Mouse (Mus musculus): ENCODE results near the gene Gm20388. TPM values are rescaled to one million over a fixed set of nuclear protein-coding genes. Genes with fewer than 3 reads are reported as not detected.
"Not testable (repeated sequence)": the region's sequence is repeated elsewhere in the genome, so short reads cannot be mapped to it uniquely, and the experiment has no call there.

Gm20388 gene
- polyA plus RNA-seq, 1 experiment from 2014 or later = 2.5 TPM

DNA sequence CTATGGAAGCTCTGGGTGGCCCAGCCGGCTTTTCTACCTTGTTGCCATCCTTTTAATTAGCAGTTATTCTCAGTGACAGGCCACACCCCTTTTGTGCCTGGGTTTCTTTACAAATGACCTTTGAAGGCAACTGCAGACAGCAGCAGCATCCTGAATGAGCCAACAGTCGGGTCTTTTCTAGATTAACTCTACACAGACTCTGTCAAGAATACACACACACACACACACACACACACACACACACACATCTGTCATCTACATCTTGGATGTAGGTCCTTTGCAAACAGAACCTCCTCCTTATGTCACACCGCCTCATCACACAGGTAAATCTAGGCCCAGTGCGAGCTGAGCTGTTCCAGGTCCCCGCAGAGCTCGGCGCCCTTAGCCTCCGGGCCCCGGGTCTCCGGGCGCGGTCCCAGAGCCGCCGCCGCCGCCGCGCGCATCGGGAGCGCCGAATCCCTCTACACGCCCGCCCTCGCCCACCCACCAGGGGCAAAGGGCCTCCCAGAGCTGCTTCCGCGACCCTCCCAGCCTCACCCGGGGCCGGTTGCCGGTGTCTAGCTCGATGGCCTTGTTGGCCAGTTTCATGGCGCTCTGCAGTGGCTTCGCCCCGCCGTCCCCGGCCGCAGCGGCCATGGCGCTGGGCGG lies 3342.9 kb downstream of the Gm20388 start:
- peak; percentile 39 for DNase-seq (ENCODE audit: low spot score)
- Histone ChIP-seq H3K27ac (peak overlapping the region; percentile 92), H3K36me3 (peaks cover 65% of the 10 kb centered on the region), H3K27me3 (ENCODE audit: low read depth, poor library complexity, severe bottlenecking) (no peaks in the 10 kb centered on the region), H3K9me3 (replicated peaks) (no peaks in the 10 kb centered on the region), H3K4me3 (peak overlapping the region; percentile 86), H3K4me1 (peaks cover 34% of the 10 kb centered on the region)
- WGBS = under 1% methylated on average over 35 of the region's 40 CpGs

DNA sequence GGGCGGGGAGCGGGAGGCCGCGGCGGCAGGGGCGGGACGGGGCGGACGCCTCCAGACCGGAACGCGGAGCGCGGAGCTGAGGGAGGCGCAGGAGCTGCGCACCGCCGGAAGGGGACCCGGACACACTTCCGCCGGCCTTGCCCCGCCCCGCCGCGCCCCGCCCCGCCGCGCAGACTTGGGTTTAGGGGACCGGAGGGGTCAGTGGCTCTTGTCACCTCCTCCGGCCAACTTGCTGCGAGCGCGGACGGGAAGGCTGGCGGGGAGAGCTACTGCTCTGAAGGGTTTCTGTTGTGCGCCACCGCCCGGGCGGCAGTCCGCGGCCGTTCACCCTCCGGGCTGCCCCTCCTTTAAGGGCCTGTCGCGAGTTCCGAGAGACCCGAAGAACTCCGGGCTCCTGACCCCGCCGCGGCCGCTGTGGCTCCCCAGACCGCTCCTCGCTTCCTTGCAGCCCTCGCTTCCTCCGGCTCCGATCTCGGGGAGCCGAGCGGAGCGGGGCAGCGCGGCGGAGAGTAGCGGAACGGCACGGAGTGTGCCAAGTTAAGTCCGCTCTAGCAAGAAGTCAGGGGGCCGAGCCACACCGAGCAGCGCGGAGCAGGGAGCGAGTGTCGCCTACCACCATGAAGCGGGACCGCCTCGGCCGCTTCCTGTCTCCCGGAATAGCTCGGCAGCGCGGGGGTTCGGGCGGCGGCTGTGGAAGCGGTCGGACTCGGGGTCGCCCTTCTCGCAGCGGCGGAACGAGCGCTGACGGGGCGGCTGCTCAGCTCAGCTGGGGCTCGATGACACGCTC lies 3343.7 kb downstream of the Gm20388 start, which contains the start of the genes Zfp276 and Vps9d1:
TSS of gene Zfp276 (plus strand) at position 97 of the 787 bp plus-strand sequence.
TSS of gene Vps9d1 (minus strand) at position 250 of the 787 bp plus-strand sequence.
- Histone ChIP-seq H3K27me3 (ENCODE audit: low read depth, poor library complexity, severe bottlenecking) (no peaks in the 10 kb centered on the region), H3K4me3 (peak within 1 kb of the TSS; percentile 86), H3K27ac (peak within 1 kb of the TSS; percentile 92), H3K36me3 (peaks cover 65% of the 10 kb centered on the region), H3K4me1 (peaks cover 34% of the 10 kb centered on the region), H3K9me3 (replicated peaks) (no peaks in the 10 kb centered on the region)
- peak; percentile 91 for DNase-seq (ENCODE audit: low spot score)
- under 1% methylated on average over 99 of the region's 99 CpGs for WGBS

GRCm38 (mm10) chr8:123255170-123255569 lies 3344.5 kb downstream of the Gm20388 start:
- Histone ChIP-seq H3K9me3 (replicated peaks) (no peaks in the 10 kb centered on the region), H3K4me1 (peaks cover 34% of the 10 kb centered on the region), H3K27ac (peak overlapping the region; percentile 92; the same call in 1 of the 2 replicates), H3K4me3 (peak overlapping the region; percentile 86), H3K27me3 (ENCODE audit: low read depth, poor library complexity, severe bottlenecking) (no peaks in the 10 kb centered on the region), H3K36me3 (peaks cover 66% of the 10 kb centered on the region)
- WGBS = 66% methylated on average over 6 of the region's 6 CpGs
- DNase-seq (ENCODE audit: low spot score) = no peak

- Histone ChIP-seq H3K9me3 (replicated peaks) (no peaks in the 10 kb centered on the region), H3K4me3 (no peak overlapping the region), H3K4me1 (peaks cover 34% of the 10 kb centered on the region), H3K36me3 (peaks cover 62% of the 10 kb centered on the region), H3K27ac (no peak overlapping the region), H3K27me3 (ENCODE audit: low read depth, poor library complexity, severe bottlenecking) (no peaks in the 10 kb centered on the region)
- 90% methylated on average over 3 of the region's 3 CpGs for WGBS
- no peak for DNase-seq (ENCODE audit: low spot score)
Measured at GRCm38 (mm10) chr8:123257114-123257513, 3346.5 kb downstream of the Gm20388 start.

GRCm38 (mm10) chr8:123257593-123257992 lies 3347.0 kb downstream of the Gm20388 start:
- not testable (repeated sequence) for H3K4me3 ChIP-seq; H3K27me3 ChIP-seq (ENCODE audit: low read depth, poor library complexity, severe bottlenecking); H3K27ac ChIP-seq; H3K9me3 ChIP-seq (replicated peaks); DNase-seq (ENCODE audit: low spot score)
- Histone ChIP-seq H3K4me1 (peaks cover 30% of the 10 kb centered on the region), H3K36me3 (peaks cover 67% of the 10 kb centered on the region)
- 88% methylated on average over 8 of the region's 8 CpGs for WGBS

- no peaks in the 10 kb centered on the region for H3K27me3 ChIP-seq (ENCODE audit: low read depth, poor library complexity, severe bottlenecking)
- no peaks in the 10 kb centered on the region for H3K4me1 ChIP-seq
- DNase-seq (ENCODE audit: low spot score) = no peak
- H3K4me3 ChIP-seq = no peak overlapping the region
- H3K9me3 ChIP-seq (replicated peaks) = no peaks in the 10 kb centered on the region
- 77% methylated on average over 14 of the region's 14 CpGs for WGBS
- no peak overlapping the region for H3K27ac ChIP-seq
- peaks cover 99% of the 10 kb centered on the region for H3K36me3 ChIP-seq
Measured at GRCm38 (mm10) chr8:123267926-123268656, 3357.4 kb downstream of the Gm20388 start.

DNA sequence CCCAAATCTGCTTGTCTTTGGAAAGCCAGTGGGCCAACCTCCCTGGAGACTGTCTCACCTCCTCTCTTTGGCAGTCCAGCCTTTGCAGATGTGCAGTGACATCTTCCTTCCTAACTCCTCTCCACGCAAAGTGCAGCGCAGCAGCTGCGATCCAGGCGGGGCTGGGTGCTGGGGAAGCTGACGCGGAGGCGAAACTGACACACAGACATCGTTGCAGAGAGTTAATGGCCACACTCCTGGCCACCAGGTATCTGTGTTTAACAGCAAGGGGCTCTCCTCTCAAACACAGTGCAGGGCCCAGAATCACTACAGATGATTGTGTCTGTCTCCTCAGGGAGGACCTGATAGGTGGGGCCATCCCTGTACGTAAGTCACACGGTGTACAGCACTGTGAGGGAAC lies 3360.5 kb downstream of the Gm20388 start:
- no peak for DNase-seq (ENCODE audit: low spot score)
- Histone ChIP-seq H3K27me3 (ENCODE audit: low read depth, poor library complexity, severe bottlenecking) (no peaks in the 10 kb centered on the region), H3K4me3 (no peak overlapping the region), H3K4me1 (no peaks in the 10 kb centered on the region), H3K36me3 (peaks cover 98% of the 10 kb centered on the region), H3K9me3 (replicated peaks) (no peaks in the 10 kb centered on the region), H3K27ac (no peak overlapping the region)
- WGBS = 92% methylated on average over 10 of the region's 10 CpGs

DNA sequence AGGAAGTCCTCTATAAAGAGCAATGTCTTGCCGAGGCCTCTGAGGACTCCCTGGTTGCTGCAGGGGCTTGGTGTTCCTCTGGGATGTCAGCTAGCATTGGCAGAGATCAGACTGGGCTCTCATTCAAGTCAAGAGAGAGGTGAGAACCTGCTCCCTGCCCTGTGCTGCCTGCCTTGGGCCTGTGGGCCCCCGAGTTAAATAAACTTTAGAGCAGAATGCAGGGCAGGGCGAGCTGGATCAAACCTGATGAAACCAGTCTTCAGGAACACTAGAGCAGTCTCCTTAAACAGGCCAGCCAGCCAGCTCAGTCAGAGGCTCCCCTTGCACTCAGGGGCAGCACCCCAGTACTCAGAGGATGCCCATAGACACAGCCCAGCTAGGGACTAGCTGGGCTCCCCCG lies 3361.3 kb downstream of the Gm20388 start:
- no peak overlapping the region for H3K27ac ChIP-seq
- H3K27me3 ChIP-seq (ENCODE audit: low read depth, poor library complexity, severe bottlenecking) = no peaks in the 10 kb centered on the region
- no peaks in the 10 kb centered on the region for H3K9me3 ChIP-seq (replicated peaks)
- peaks cover 97% of the 10 kb centered on the region for H3K36me3 ChIP-seq
- DNase-seq (ENCODE audit: low spot score) = no peak
- H3K4me3 ChIP-seq = no peak overlapping the region
- 81% methylated on average over 4 of the region's 4 CpGs for WGBS
- no peaks in the 10 kb centered on the region for H3K4me1 ChIP-seq

DNA sequence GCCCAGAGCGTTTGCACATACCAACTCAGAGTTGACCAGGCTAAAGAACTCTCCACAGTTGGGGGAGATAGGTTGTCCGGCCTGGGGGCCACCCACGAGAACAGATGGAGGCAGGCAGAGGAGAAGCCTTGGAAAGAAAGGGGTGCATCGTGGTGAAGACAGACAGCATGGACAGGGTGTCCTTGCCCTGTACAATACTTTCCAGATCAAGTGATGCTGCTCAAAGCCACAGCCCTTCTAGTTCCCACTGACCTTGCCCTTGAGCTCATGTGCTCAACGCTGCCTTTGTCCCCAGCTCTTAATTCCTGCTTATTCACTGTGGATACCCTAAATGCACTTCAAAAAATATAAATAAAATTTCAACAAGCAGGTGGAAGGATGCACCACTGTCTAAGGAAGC lies 3363.8 kb downstream of the Gm20388 start:
- Histone ChIP-seq H3K9me3 (replicated peaks) (no peaks in the 10 kb centered on the region), H3K27ac (no peak overlapping the region), H3K36me3 (peaks cover 90% of the 10 kb centered on the region), H3K4me3 (no peak overlapping the region), H3K4me1 (no peaks in the 10 kb centered on the region), H3K27me3 (ENCODE audit: low read depth, poor library complexity, severe bottlenecking) (no peaks in the 10 kb centered on the region)
- WGBS = 86% methylated on average over 5 of the region's 5 CpGs
- DNase-seq (ENCODE audit: low spot score) = no peak

DNA sequence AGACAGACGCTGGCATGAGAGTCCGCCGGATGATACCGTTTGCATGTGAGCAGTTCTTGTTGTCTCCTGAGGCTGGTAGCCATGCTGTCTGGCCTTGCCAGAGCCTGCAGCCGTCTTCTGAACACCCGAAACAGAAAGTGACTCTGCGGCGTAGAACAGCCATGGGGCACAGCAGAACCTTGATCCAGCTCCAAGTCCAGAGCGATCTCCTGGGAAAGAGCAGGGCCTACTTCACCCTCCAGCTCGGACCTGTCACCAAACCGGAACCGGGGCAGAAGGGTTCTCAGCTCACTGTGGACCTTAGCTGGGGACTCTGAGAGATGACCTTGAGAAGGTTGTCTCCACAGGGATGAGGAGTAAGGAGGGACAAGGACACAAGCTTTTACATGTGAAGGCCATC lies 3364.5 kb downstream of the Gm20388 start:
- Histone ChIP-seq H3K4me3 (no peak overlapping the region), H3K27ac (no peak overlapping the region), H3K9me3 (replicated peaks) (no peaks in the 10 kb centered on the region), H3K27me3 (ENCODE audit: low read depth, poor library complexity, severe bottlenecking) (no peaks in the 10 kb centered on the region), H3K36me3 (peaks cover 88% of the 10 kb centered on the region), H3K4me1 (no peaks in the 10 kb centered on the region)
- no peak for DNase-seq (ENCODE audit: low spot score)
- WGBS = 94% methylated on average over 12 of the region's 12 CpGs

- Histone ChIP-seq H3K9me3 (replicated peaks) (no peaks in the 10 kb centered on the region), H3K4me1 (no peaks in the 10 kb centered on the region), H3K36me3 (peaks cover 83% of the 10 kb centered on the region), H3K4me3 (no peak overlapping the region), H3K27ac (no peak overlapping the region), H3K27me3 (ENCODE audit: low read depth, poor library complexity, severe bottlenecking) (no peaks in the 10 kb centered on the region)
- 87% methylated on average over 7 of the region's 7 CpGs for WGBS
- DNase-seq (ENCODE audit: low spot score) = no peak
Measured at GRCm38 (mm10) chr8:123278445-123278844, 3367.8 kb downstream of the Gm20388 start.

GRCm38 (mm10) chr8:123279828-123280227 lies 3369.2 kb downstream of the Gm20388 start:
- no peak for DNase-seq (ENCODE audit: low spot score)
- H3K27me3 ChIP-seq (ENCODE audit: low read depth, poor library complexity, severe bottlenecking) = no peaks in the 10 kb centered on the region
- WGBS = 95% methylated on average over 4 of the region's 4 CpGs
- H3K27ac ChIP-seq = no peak overlapping the region
- H3K4me1 ChIP-seq = no peaks in the 10 kb centered on the region
- H3K9me3 ChIP-seq (replicated peaks) = no peaks in the 10 kb centered on the region
- peaks cover 77% of the 10 kb centered on the region for H3K36me3 ChIP-seq
- no peak overlapping the region for H3K4me3 ChIP-seq
